Mouse (Mus musculus) embryo, embryonic 11.5 days (tissue): ENCODE measurements around the gene Sos2.

Source experiments
- DNase-seq: peaks from one replicate; pipeline ENCODE4 v3.0.0-alpha.2; 2012; ENCODE audit warnings: low read depth, low spot score

Gene Sos2

DNA sequence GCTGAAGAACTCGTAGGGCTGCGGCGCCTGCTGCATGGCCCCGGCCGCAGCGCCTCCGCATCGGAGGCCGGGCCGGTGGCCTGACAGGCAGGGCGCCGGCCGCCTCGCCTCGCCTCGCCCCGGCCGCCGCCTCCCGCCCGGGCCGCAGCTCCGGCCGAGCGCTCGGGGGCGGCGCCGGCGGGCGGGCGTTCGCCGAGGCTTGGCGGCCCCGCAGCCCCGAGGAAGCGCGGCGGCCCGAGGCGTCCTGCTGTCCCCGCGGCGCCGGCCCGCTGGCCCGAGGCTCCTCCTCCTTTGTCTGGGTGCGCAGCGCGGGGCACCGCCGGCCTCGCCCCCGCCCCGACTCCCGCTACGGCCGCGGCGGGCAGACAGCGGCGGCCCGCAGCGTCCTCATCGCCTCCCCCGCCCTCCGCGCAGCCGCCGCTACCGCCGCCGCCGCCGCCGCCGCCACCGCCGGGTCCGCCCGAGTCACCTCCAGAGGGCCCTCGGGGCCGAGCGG lies at the start of gene Sos2:
Sos2 (minus strand) TSS at position 287 of the 496 bp plus-strand sequence.
- peak; percentile 32 for DNase-seq

DNA sequence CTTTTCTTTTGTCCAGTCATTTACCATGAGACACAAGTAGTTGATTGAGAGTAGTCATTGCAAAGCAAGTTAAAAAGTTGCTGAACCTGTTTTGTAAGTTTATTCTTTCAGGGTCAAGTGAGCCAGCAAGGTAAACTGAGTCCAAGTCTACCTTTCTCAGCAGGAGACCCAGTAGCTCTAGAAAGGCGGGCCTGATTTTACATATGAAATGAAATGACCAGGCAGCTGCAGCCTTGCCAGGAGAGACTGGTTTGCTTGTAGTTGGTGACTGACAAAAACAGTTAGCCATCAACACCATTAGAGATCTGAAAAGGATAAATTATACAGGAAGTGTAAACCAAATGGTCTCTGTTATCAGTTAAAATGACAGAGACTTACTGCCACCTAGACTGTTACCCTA lies 48.7 kb upstream of the Sos2 start:
- no peak for DNase-seq

DNA sequence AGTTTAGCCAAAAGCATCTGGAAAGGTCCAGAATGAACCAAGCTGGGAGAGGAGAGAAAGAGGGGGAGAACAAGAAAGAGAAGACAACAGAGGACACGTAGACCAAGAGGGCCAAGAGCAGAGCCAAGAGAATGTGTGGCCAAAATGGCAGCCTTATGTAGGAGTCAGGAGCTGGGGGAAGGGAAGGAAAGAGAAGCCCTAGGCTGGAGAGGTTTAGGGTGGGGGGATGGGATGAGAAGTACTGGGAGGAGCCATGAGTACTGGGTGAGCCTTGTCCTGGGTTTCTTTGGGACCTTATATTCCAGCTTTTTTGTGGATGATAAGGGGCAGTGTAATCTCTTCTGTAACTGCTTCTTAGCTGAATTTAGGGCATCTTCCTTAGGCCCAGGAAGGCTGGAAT lies 47.6 kb upstream of the Sos2 start:
- DNase-seq = no peak

DNA sequence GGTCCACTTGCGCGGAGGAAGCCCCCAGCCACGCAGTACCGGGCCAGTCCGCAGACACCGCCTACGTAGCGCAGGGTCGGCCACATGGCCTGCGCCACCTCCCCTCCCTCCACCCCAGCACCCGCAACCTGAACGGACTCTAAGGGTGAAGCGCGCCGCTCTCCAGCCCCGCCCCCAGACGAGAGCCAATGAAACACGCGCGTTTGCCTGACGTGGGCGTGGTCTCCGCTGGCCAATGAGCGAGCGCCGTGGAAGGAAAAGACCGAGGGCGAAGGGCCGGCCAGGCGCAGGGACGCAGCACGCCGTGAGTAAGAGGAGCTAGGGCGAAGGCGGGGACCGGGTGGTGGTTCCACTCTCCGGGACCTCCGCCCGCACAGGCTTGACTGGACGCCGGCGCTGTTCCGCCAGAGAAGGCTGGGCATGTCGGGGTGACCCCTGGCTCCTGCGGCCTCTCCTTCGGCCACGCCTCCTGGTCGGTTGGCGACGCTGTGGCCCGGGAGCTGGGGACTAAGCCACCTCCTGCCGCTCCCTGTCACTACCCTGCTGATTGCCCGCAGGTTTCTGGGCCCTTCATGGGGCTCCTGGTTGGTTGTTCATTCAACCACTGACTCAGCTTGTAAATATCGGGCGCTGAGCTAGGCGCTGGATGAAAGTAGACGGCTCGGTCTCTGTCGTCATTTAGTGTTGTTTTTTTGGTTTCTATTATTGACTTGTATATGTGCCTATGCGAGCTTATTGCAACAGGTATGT lies 43.2 kb upstream of the Sos2 start, which contains the start of the genes L2hgdh and Atp5s:
L2hgdh (minus strand) TSS at position 163 of the 750 bp plus-strand sequence.
Atp5s (plus strand) TSS at position 240 of the 750 bp plus-strand sequence.
- DNase-seq = peak; percentile 91

DNA sequence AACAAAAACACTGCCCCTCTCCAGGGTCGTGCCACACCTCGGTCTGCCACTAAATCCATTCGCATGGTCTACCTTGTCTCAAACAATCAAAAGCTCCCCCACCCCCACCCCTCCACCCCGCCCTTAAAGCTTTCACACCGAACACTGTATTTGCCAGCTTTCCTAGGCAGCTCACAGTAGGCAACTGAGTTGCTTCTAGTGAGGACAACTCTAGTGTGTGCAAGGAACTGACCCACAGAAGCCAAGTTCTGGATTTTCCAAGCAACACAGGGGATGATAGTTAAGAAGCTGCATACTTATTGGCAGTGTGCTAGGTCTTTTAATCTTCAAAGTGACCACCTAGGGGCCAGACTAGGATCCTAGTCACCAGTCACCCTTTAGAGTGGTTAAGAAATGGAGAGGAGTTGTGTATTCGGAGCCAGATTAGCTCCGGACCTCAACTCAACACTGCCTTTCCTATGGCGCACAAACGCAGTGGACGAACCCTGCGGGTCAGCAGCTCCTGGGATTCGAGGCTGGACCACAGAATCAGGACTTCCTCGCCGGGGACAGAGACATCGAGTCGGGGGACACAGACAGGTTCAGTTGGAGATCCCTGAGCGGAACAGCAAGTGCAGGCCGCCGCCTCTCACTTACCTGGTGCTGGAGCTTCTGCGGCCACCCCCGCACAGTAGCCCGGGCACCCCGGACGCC lies 42.5 kb upstream of the Sos2 start:
- DNase-seq = peak; percentile 14

DNA sequence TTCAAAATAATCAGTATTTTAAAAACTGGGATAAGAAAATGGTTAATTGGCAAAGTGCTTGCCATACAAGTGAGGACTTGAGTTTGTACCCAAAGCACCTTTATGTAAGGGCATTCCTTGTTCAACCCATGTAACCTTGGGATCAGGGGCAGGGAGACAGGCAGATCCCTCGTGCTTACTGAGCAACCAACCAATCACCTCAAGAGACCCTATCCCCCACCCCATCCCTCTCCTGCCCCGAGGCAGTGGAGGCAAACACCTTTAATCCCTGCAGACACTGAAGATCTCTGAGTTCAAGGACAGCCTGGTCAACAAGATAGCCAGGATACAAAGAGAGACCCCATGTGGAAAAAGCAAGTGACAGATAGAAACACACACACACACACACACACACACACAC lies 41.7 kb upstream of the Sos2 start:
- DNase-seq = no peak

DNA sequence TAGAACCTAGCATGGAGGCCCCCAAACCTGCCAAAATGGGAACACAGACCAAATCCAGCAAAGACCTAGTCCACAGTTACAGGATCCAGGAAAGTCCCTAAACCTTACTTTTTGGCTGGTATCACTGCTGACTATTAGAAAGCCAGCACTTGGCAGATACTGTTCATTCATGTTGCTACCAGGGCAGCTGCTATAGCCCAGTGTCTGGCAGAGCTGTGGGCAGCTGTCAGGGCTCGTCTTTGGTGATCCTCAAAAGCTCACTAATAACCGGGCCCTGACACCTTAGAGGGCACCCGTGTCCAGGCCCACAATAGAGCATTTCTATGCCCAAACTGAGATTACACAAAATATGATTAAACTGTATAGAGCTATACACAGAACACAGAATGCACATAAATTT lies 41.2 kb upstream of the Sos2 start:
- DNase-seq = no peak

DNA sequence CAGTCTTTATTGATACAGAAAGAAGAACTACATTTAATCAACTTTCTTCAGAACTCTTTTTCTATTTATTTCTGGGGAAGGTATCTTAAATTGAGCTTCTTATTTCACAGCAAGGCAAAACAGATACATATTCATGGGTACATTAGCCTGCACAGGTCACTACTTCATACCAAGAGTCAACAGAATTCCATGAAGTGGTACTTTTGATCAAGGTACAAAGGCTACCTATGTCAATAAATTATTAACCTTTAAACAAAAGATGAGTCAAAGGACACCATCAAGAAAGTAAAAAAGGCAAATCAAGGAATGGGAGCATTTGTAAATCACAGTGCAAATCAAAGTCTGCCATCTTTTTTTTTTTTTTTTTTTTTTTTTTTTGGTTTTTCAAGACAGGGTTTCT lies 32.0 kb upstream of the Sos2 start:
- DNase-seq = no peak

DNA sequence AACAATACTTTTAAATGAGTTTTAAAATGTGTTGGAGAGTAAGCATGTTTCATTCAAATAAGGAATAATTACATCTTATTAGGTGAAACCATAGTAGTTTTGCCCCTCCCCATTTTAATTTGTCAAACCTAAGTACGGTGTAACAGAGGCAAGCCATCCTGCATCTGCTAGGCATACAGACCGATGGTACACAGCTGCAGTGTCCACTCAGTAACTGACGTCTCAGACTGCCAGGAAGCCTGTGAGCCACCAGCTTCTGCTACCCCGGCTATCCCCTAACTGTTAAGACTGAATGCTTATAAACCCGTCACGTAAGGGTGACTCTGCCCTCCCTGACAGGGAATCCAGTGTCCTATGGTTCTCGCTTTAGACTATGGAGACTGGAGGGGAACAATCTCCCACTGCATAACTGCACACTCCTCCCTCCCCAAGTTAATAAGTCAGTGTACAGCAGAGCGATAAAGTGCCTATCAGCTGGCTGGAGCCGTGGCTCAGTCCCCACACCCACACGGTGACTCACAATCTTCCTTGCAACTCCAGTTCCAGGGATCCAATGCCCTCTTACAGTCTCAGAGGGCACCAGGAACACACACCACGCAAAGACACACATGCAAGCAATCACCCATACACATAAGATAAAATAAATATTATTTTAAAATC lies 23.3 kb upstream of the Sos2 start:
- no peak for DNase-seq

DNA sequence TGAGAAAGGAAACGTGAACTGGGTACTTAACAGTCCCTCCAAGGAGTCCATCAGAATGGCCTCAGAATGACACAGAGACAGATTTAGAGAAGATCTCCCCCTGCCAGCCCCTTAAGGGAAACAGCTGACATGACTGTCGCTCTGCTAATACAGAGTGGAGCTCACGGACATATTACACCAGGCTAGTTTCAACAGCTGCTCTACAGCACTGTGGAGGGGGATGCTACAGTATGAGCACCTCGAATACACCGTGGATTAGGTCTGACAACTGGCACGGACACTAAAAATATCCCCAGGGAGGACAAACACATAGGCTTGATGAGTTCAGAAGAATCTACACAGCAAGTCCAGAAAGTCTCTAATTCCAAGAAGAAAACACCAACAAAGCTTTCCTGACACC lies 16.7 kb upstream of the Sos2 start:
- no peak for DNase-seq

DNA sequence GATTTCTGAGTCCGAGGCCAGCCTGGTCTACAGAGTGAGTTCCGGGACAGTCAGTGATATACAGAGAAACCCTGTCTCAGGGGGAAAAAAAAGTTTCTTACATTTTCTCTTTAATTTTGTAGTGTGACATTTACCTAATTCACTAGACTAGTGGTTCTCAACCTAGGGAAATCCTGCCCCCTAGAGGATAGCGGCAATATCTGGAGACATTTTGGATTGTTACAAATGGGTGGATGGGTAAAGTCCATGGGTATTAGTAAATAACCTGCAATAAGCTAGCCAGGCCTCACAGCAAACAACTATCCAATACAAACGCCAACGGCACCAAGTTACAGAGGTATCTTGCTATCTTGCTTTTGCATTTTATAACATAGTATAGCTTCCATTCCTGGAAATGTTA lies 15.1 kb upstream of the Sos2 start:
- no peak for DNase-seq

DNA sequence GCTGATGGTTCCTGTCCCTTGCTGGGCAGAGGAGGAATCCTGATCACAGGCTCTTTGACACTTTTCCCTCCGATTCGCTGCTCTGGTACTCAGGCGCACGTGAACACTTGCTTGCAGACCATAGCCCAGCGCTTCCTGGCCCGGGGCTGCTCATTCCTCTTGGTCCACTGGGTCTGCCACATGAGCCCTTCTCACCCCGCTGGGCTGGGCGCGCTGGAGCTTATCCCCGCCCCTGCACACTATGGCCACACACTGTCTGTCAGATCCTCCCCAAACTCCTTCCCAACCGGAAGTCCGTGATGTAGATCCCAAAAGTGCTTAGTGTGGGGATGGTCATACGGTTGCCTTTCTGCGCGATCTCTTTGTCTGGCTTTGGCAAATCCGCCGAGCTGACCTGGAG lies 11.8 kb upstream of the Sos2 start:
- no peak for DNase-seq

DNA sequence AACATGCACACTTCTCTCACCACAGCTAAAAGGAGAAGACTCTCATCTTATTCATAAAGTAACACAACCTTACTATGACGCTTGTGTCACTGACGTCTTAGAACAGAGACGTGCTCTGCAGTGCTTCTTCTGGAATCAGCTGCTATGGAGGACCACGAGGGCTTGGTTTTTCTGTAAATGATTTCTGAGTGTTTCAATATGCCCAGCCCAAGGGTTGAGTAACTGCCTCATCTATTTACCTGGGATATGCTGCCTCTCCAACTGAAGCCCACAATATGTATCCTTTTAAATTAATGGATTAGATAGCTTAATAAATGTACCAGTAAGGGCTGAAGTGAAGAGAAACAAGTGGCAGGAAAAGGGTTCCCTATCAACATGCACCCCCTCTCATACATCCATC lies 9.1 kb upstream of the Sos2 start:
- no peak for DNase-seq

DNA sequence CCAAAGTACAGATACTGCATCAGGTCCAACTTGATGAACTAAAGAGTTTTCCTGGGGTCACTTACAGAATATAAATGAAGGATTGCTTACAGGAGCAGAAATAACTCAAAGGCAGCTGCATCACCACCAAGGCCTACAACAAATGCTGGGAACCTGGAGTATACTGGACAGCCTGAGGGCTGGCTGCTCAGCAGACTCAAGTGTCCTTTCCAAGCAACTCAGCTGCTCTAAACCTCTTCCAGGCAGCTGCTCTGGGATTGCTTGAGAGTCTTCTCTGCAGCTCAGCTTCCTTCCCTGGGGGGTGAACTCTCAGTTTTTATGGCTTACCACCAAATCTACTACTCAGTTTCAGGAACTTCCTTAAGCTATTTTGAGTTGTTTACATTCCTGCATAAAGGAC lies 7.4 kb upstream of the Sos2 start:
- DNase-seq = no peak

DNA sequence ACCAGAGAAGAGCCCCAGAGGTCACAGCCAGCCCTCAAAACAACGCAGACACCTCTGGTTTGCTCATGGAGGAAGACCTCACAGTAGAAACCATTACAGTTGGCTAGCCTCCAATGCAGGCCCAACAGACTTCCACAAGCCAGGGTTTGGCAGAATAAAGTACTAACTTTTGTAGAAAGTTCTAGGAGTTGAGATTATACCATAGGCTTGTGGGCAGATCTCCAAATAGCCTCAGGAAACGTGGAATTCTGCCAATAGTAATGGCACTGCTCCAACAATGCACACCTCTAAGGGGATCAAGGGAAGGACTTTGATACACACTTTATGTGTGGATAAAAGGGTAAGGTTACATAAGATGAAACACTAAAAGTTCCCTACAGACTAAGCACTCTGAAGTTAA lies 6.7 kb upstream of the Sos2 start:
- no peak for DNase-seq

DNA sequence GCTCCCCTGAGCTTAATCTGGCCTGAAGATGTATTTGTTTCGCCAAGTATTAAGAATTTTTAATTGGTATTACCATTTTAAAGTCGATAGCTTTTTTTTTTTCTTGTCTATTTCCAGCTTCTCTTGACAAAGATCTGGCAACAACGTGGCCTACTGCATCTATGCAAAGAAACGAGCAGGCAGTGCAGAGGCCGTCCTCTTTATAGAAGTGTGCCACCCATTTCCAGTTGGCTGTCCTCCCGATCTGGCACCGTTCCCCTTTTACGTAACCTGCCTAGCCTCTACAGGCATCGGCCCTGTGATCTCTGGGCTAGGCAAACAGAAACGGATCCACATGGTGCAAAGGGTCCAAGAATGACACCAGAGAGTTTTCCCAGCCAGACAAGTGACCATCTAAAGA lies 1.9 kb upstream of the Sos2 start:
- DNase-seq = no peak

DNA sequence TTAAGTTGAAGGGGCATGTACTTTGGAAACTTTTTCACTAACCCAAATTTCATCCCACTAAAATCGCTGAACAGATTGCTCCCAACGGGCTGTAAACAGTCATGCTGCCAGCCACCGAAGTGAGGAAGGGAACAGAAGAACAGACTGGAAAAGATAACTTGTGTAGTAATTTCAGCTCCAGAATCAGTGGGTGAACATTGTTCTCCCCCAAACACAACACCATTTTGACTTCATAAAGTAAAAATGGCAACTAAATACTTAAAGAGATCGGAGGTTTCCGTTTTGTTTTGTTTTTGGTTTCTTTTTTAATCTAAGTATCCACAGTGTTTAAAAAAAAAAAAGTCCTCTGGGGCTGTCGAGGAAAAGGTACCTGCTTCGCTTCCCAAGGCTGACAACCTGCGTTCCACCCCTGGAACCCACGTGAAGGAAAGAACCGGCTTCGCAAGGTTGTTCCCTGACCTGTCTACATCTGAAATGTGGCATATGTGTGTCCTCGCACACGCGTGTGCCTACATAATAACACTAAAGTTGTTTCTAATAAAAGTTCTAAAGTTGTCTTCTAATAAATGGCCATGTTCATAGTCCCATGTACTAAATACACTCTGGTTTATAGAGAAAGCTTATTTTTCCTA lies 1.3 kb upstream of the Sos2 start:
- no peak for DNase-seq

DNA sequence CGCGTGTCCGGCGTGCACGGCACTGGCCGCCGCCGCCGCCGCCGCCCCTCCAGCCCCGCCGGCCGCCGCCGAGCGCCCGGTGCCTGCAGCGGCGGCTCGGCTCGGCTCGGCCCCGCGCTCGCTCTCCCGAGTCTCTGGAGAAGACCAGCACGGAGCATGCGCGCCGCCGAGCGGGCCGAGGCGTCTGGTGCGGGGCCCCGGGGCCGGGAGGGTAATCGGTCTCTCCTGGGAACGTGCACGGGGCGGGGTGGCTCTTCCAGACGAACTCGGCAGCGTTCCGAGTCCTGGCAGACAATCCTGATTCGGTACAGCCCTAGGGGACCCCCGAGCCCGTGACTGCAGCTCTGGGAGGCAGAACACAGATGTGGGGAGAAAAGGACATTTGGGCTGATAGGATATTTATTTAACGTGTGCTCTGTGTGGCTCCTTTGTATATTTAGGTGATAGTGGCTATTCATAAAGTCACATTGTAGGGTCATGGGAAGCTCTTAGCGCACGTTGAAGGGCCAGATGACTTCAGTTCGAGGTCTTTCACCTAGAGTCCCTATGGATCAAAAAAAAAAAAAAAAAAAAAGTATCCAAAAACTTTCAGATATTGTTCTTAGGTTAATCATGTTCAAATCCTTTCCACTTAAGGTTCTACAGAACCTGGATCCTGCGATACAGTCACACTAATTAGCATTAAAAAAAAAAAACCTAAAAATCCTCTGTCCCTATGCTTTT lies 574 bp upstream of the Sos2 start:
- peak; percentile 66 for DNase-seq

DNA sequence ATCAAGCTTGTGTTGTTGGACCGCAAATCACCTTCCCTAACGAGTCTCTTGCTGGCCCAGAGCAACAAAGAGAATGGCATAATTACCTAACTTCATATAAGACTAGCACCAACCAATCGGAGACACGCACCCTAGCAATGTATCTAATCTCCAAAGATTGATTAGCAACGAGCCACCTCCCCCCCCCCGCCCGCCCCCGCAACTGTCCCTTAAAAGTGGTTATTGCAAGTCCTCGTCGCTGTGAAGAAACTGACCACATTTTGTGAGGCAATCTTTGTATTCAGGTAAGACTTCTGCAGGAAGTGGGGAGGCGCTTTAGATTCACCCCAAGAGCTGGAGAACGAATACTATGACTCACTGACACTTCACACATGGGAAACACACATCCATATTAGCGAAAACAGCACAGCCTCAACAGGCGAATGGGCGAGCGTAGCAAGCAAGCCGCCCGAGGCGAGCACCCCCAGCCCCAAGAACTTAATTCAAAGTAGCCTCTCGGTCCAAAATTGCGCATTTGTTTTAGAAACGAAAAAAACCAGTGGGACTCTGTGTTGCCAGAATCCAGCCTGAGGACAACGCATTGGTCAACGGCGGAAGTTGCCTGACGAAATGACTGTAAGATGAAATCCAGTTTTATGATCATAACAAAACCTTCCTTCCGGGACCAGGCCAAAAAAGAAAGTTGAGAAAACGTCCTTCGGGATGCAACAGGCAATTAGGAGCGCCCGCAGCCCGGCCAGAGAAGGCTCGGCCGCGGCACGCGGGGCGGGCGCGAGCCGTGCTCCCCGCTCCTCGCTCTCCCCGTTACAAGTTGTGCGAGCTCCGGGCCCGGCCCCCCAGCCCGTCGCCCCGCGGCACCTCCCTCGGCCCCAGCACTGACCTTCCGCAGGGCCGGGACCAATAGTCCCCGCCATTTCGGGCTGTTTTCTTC lies 752 bp downstream of the Sos2 start:
- DNase-seq = peak; percentile 30

DNA sequence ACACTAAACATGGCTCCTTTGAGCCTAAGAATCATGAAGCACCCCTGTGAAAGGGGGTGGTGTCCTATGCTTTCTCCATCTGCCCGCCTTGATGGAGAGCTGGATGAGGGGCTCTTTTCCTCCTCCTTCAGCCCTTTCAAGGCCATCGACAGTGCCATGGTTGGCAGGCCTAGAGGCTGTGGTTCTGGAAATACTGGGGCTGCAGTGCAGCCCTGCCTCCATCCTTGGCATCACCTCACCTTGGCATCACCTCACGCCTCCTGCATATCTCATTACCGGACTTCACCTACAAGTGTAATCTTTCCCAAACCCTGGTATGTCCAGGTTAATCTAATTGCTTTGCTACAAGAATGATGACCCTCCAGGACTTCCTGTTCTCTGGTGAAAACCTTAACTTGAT lies 5.5 kb downstream of the Sos2 start:
- DNase-seq = no peak
